Mouse (Mus musculus) ES-Bruce4 (cell line): Measurements from ENCODE around the gene Gpx8.

ENCODE experiments used
- CTCF ChIP-seq: IDR thresholded peaks from one replicate; pipeline ENCODE4 v1.8.1; 2011; ENCODE audit warnings: low read depth, low read length
- EP300 ChIP-seq: IDR thresholded peaks from 2 replicates; pipeline ENCODE4 v1.6.1; 2011; ENCODE audit warnings: low read depth, low read length; ENCODE audit not compliant: insufficient read depth
- POLR2A ChIP-seq: IDR thresholded peaks from one replicate; pipeline ENCODE4 v1.8.1; 2011; ENCODE audit warnings: low read length; ENCODE audit not compliant: insufficient read depth

GRCm38 (mm10) chr13:112997369-112997768 is 48.8 kb downstream of the Gpx8 start:
- TF ChIP-seq CTCF, result no peak
- no peak for TF ChIP-seq EP300
- TF ChIP-seq POLR2A, result no peak
